Mouse (Mus musculus): ENCODE results near the gene Larp6. TPM values are rescaled to one million over a fixed set of nuclear protein-coding genes. Genes with fewer than 3 reads are reported as not detected.

The Larp6 gene
- not detected for polyA plus RNA-seq (2017; shearing (Covaris generic))

DNA sequence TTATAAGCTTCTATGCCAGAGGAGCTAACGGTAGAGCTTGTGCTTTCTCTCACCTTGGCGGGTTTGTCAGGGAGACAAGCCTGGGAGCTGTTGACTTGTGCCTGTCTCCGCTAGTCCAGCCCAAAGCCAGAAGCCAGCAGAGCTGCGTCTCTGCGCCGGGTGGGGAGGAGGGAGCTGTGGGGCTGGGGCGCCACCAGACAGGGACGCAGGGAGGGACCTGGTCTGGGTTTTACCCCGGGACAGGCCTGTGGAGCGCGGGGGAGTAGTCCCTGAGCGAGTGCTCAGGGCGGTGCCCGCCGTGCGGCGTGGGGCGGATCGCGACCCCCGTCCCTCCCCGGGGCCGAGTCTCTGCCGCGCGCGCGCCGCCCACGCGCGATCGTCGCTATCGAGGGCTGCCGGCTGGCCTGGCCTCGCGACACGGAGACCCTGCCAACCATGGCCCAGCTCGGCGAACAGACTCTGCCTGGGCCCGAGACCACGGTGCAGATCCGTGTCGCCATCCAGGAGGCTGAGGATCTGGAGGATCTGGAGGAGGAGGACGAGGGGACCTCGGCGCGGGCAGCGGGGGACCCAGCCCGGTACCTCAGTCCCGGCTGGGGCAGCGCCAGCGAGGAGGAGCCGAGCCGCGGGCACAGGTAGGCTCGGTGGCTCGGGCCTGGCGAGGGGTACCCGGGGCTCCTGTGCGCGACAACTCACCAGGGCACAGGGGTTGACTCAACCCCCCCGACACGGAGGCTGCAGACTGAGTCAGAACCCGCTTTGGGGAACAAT, at the start of gene Larp6:
Gene Larp6 (plus strand): TSS at position 219 of the 771 bp plus-strand sequence.

DNA sequence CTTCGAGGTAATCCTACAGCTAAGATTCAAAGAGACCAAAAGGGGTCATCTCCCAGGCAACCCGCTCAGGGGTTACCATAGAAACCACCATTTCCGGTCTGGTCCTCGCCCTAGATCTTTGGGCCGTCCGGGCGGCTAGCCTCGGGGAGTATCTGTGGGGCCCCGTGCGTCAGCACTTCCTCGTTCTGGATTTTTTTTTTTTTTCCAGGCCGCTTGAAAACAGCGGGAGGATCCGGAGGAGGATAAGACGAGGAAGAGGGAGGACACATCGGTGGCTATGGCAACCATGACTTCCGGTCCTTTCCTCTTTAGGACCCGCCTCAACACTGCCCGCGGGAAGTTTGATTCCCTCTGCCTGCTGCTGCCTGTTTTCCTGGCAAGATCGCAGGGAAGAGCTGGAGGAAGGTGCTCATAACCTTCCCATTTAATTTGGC, 24.9 kb upstream of the Larp6 start, which contains the start of gene Lrrc49:
Gene Lrrc49 (minus strand): TSS at position 268 of the 434 bp plus-strand sequence.

Other genes with a start within 250 kb of the Larp6 start
- 0.09 TPM for gene Thsd4, start 190.9 kb upstream of the Larp6 start, polyA plus RNA-seq (2017; shearing (Covaris generic))
- 1.6 TPM for gene Lrrc49, start 24.8 kb upstream of the Larp6 start, polyA plus RNA-seq (2017; shearing (Covaris generic))
- not detected for gene Uaca, start 81.6 kb downstream of the Larp6 start, polyA plus RNA-seq (2017; shearing (Covaris generic))